Mouse (Mus musculus): Measurements from ENCODE around the gene Grip1.

Grip1 gene

GRCm38 (mm10) chr10:120136020-120136562 is 682.5 kb downstream of the Grip1 start:
- no peak for DNase-seq (ENCODE audit: low read depth, low spot score)

All from CD4-positive helper T cell, adult 2 months (primary cell).